Mouse (Mus musculus) myocyte (in vitro differentiated cells): Measurements from ENCODE around the gene Med6. TPM values are rescaled to one million over a fixed set of nuclear protein-coding genes. Genes with fewer than 3 reads are reported as not detected.

Experiments used
- H3K27me3 ChIP-seq: one replicate; pipeline ENCODE4 v1.6.1; 2011; ENCODE audit not compliant: control insufficient read depth, insufficient read depth, insufficient read length
- H3K36me3 ChIP-seq: one replicate; pipeline ENCODE4 v1.6.1; 2011; ENCODE audit not compliant: control insufficient read depth, insufficient read depth
- H3K4me2 ChIP-seq: one replicate; pipeline ENCODE4 v1.6.1; 2011; ENCODE audit warnings: low read depth, control low read depth
- H3K4me3 ChIP-seq: one replicate; pipeline ENCODE4 v1.5.1; 2011; ENCODE audit warnings: mild to moderate bottlenecking, control low read depth, moderate library complexity
- H3K79me2 ChIP-seq: one replicate; pipeline ENCODE4 v1.6.1; 2011; ENCODE audit not compliant: control insufficient read depth, insufficient read depth
- H3ac ChIP-seq: one replicate; pipeline ENCODE4 v1.6.1; 2011; ENCODE audit not compliant: control insufficient read depth, insufficient read length
- CEBPB ChIP-seq: IDR thresholded peaks from 2 replicates; pipeline ENCODE4 v1.6.1; 2011; ENCODE audit warnings: mild to moderate bottlenecking, moderate library complexity; ENCODE audit not compliant: poor library complexity, insufficient read depth, severe bottlenecking
- E2F4 ChIP-seq: IDR thresholded peaks from one replicate; pipeline ENCODE4 v1.6.1; 2011; ENCODE audit warnings: mild to moderate bottlenecking, control low read depth, moderate library complexity; ENCODE audit not compliant: insufficient read depth
- MAX ChIP-seq: IDR thresholded peaks from one replicate; pipeline ENCODE4 v1.6.1; 2011; ENCODE audit warnings: low read depth, mild to moderate bottlenecking, control low read depth
- MYOD1 ChIP-seq, 3 experiments: IDR thresholded peaks; one replicate each; pipeline ENCODE4 v1.6.1; 2011; ENCODE audit warnings: control low read depth in 2 of 3, low read depth in 2 of 3, mild to moderate bottlenecking in 2 of 3, moderate library complexity in 1 of 3; ENCODE audit not compliant: insufficient read length in 2 of 3, control insufficient read depth in 1 of 3
- MYOG ChIP-seq, 3 experiments: IDR thresholded peaks; one replicate each; pipeline ENCODE4 v1.6.1; 2011; ENCODE audit warnings: control low read depth in 2 of 3, low read depth in 2 of 3, mild to moderate bottlenecking in 2 of 3; ENCODE audit not compliant: insufficient read length in 2 of 3, control insufficient read depth in 1 of 3, insufficient read depth in 1 of 3
- POLR2A ChIP-seq: IDR thresholded peaks from one replicate; pipeline ENCODE4 v1.6.1; 2011; ENCODE audit warnings: low read depth, mild to moderate bottlenecking, control low read depth, moderate library complexity; ENCODE audit not compliant: insufficient read length
- POLR2AphosphoS2 ChIP-seq: IDR thresholded peaks from one replicate; pipeline ENCODE4 v1.6.1; 2011; ENCODE audit warnings: low read depth, control low read depth; ENCODE audit not compliant: insufficient read length
- REST ChIP-seq: IDR thresholded peaks from one replicate; pipeline ENCODE4 v1.6.1; 2011; ENCODE audit warnings: mild to moderate bottlenecking, control low read depth, moderate library complexity; ENCODE audit not compliant: insufficient read depth, insufficient read length
- SRF ChIP-seq: IDR thresholded peaks from one replicate; pipeline ENCODE4 v1.6.1; 2011; ENCODE audit warnings: low read depth; ENCODE audit not compliant: control insufficient read depth, insufficient read length
- TCF12 ChIP-seq: IDR thresholded peaks from one replicate; pipeline ENCODE4 v1.6.1; 2011; ENCODE audit warnings: mild to moderate bottlenecking, control low read depth; ENCODE audit not compliant: poor library complexity, insufficient read depth, severe bottlenecking
- TCF3 ChIP-seq: IDR thresholded peaks from one replicate; pipeline ENCODE4 v1.6.1; 2011; ENCODE audit warnings: low read depth, control low read depth; ENCODE audit not compliant: insufficient read length
- USF1 ChIP-seq: IDR thresholded peaks from one replicate; pipeline ENCODE4 v1.6.1; 2011; ENCODE audit warnings: low read depth, mild to moderate bottlenecking, control low read depth, moderate library complexity
- polyA plus RNA-seq: library from polyadenylated mRNA; unstranded; fragments of >200 nt; fragmentation: generic; extraction: Trizol; gene quantifications from one replicate; pipeline ENCODE4 v1.2.1, GENCODE M21; 2012; ENCODE audit warnings: missing spikeins

Gene Med6
- polyA plus RNA-seq, 1 experiment = 25.9 TPM

GRCm38 (mm10) chr12:81630915-81631660 is 36.3 kb upstream of the Med6 start, which contains the start of gene Ttc9:
TSS of gene Ttc9 (plus strand) at chr12:81631249.
- Histone ChIP-seq H3K4me2 (peak within 1 kb of the TSS; percentile 77), H3K79me2 (peaks cover 37% of the 10 kb centered on the region), H3K4me3 (peak within 1 kb of the TSS; percentile 75), H3K36me3 (no peaks in the 10 kb centered on the region), H3ac (peak within 1 kb of the TSS; percentile 60), H3K27me3 (no peaks in the 10 kb centered on the region)
- TF ChIP-seq MYOD1 (IDR thresholded peaks at IDR 0.05; ENCODE audit: control insufficient read depth in 1 of 3, insufficient read length in 2 of 3, low read depth in 2 of 3) (peak in 1 of 3 experiments; percentile 18), POLR2AphosphoS2 (peak; percentile 66), POLR2A (peak; percentile 62), TCF12 (no peak)

GRCm38 (mm10) chr12:81630520-81630914 is 35.7 kb upstream of the Med6 start:
- H3K4me3 ChIP-seq = peak overlapping the region; percentile 75
- TF ChIP-seq POLR2AphosphoS2 = peak; percentile 48
- peak; percentile 73 for TF ChIP-seq TCF12
- TF ChIP-seq E2F4 = no peak
- peak; percentile 69 for TF ChIP-seq POLR2A
- no peak for TF ChIP-seq MAX
- peak; percentile 40 to 88 (median 66) for TF ChIP-seq MYOG (IDR thresholded peaks at IDR 0.05; ENCODE audit: control insufficient read depth in 1 of 3, insufficient read depth in 1 of 3, insufficient read length in 2 of 3, low read depth in 2 of 3)
- no peak for TF ChIP-seq SRF
- TF ChIP-seq USF1 = no peak
- peak; percentile 48 for TF ChIP-seq TCF3
- no peak for TF ChIP-seq CEBPB
- TF ChIP-seq MYOD1 (IDR thresholded peaks at IDR 0.05; ENCODE audit: control insufficient read depth in 1 of 3, insufficient read length in 2 of 3, low read depth in 2 of 3) = peak; percentile 96 to 100 (median 100)
- no peak for TF ChIP-seq REST

GRCm38 (mm10) chr12:81628091-81628490 is 33.3 kb upstream of the Med6 start:
- H3K79me2 ChIP-seq = peaks cover 11% of the 10 kb centered on the region
- H3ac ChIP-seq = no peak overlapping the region
- H3K4me2 ChIP-seq = no peak overlapping the region
- H3K4me3 ChIP-seq = no peak overlapping the region
- H3K36me3 ChIP-seq = no peaks in the 10 kb centered on the region
- no peak for TF ChIP-seq MAX
- no peak for TF ChIP-seq TCF3
- no peak for TF ChIP-seq MYOG (IDR thresholded peaks at IDR 0.05; ENCODE audit: control insufficient read depth in 1 of 3, insufficient read depth in 1 of 3, insufficient read length in 2 of 3, low read depth in 2 of 3)
- no peak for TF ChIP-seq POLR2A
- no peak for TF ChIP-seq TCF12
- no peak for TF ChIP-seq E2F4
- no peak for TF ChIP-seq CEBPB
- no peak for TF ChIP-seq SRF
- no peak for TF ChIP-seq REST
- TF ChIP-seq POLR2AphosphoS2 = no peak
- no peaks in the 10 kb centered on the region for H3K27me3 ChIP-seq

More at GRCm38 (mm10) chr12:81630520-81630914, 35.7 kb upstream of the Med6 start:
- peak overlapping the region; percentile 77 for H3K4me2 ChIP-seq
- peak overlapping the region; percentile 60 for H3ac ChIP-seq
- H3K36me3 ChIP-seq = no peaks in the 10 kb centered on the region
- no peaks in the 10 kb centered on the region for H3K27me3 ChIP-seq
- peaks cover 33% of the 10 kb centered on the region for H3K79me2 ChIP-seq

DNA sequence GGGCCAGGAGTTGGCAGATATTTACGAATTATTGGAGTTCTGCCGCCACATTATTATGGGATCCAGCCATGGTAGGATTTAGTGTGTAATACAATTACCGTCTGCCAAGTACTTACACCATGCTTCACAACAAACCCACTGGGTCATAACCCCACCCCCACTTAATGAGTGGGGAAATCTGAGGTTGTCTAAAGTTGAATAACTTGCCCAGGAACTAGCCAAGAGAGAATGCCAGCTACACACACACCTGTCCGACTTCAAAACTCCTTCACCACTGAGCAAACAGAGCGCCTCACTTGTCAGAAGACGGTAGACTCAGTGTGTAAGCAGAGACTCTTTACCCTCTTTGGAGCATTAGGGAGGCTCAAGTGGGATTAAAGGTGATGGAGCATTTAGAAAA is 32.6 kb upstream of the Med6 start:
- TF ChIP-seq TCF3 (no peak), SRF (no peak), TCF12 (no peak), REST (no peak), USF1 (no peak), POLR2AphosphoS2 (no peak), MAX (no peak), POLR2A (no peak)
- no peaks in the 10 kb centered on the region for H3K27me3 ChIP-seq
- no peaks in the 10 kb centered on the region for H3K36me3 ChIP-seq

DNA sequence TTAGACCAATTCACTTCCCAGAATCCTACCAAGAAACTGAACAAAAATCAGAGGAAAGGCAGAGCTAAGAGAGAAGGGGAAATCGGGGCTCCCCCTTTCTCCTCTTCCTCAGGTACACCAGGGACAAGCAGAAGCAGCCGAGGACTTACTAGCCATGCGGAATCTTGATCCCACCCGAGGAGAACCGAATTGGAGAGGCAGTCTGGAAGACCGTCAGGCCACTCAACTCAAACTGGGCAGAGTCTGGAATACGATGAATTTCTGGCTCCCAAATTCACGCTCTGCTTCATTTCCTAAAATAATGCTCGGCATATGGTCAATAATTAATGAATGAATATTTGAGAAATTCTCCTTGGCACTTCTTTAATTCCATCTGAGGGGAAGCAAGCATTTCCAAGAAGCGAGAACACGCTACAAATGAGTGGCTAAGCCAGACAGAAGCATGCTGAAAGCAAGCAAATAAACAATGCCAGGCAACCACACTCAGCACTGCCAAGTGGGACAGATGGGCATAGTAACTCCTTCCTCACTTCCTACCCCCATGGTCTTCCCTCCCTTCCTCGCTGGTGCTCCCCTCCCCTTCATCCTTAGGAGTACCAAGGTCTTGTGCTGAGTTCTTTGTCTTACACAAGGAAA is 31.5 kb upstream of the Med6 start:
- Histone ChIP-seq H3ac (no peak overlapping the region), H3K27me3 (no peaks in the 10 kb centered on the region)

More for the DNA sequence above, 32.6 kb upstream of the Med6 start:
- no peak overlapping the region for H3K4me3 ChIP-seq
- H3K79me2 ChIP-seq = peaks cover 4% of the 10 kb centered on the region
- no peak overlapping the region for H3ac ChIP-seq
- H3K4me2 ChIP-seq = no peak overlapping the region

More for the DNA sequence above, 31.5 kb upstream of the Med6 start:
- H3K4me2 ChIP-seq = no peak overlapping the region
- H3K79me2 ChIP-seq = no peaks in the 10 kb centered on the region
- no peak overlapping the region for H3K4me3 ChIP-seq
- TF ChIP-seq REST (no peak), MYOD1 (IDR thresholded peaks at IDR 0.05; ENCODE audit: control insufficient read depth in 1 of 3, insufficient read length in 2 of 3, low read depth in 2 of 3) (no peak), TCF3 (no peak), MYOG (IDR thresholded peaks at IDR 0.05; ENCODE audit: control insufficient read depth in 1 of 3, insufficient read depth in 1 of 3, insufficient read length in 2 of 3, low read depth in 2 of 3) (no peak), SRF (no peak), POLR2A (no peak), CEBPB (no peak), MAX (no peak), USF1 (no peak), TCF12 (no peak), POLR2AphosphoS2 (no peak), E2F4 (no peak)
- H3K36me3 ChIP-seq = no peaks in the 10 kb centered on the region
